Mouse (Mus musculus) layer of hippocampus, adult 9-11 months (tissue): Measurements from ENCODE around the gene Cspg5.

ENCODE experiments used
- DNase-seq: peaks from one replicate; pipeline ENCODE4 v3.0.0; 2022

The Cspg5 gene

GRCm38 (mm10) chr9:110255407-110256019 is 11.9 kb downstream of the Cspg5 start:
- DNase-seq: peak; percentile 36

- DNase-seq: no peak
These were observed 15.1 kb downstream of the Cspg5 start for GRCm38 (mm10) chr9:110258646-110259045.

DNA sequence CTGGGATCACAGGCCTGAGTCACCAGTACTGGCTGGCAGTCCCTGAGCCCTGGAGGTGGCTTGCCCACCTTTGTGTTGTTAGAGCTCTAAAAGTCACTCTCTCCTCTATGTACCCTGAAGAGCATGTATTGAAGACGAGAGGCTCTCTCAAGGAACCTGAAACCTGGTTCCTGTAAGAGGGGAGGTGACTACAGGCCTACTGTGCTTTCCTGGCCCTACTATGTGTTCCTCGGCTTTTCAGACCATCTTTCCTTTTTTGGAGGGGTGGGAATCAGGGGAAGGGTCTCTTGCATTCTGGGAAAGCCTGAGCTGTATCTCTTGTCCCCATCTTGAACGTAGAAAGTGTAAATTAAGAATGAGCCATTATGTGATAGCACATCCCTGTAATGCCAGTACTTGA is 15.5 kb downstream of the Cspg5 start:
- DNase-seq: no peak

- no peak for DNase-seq
These were observed 19.6 kb downstream of the Cspg5 start for GRCm38 (mm10) chr9:110263181-110263580.

DNA sequence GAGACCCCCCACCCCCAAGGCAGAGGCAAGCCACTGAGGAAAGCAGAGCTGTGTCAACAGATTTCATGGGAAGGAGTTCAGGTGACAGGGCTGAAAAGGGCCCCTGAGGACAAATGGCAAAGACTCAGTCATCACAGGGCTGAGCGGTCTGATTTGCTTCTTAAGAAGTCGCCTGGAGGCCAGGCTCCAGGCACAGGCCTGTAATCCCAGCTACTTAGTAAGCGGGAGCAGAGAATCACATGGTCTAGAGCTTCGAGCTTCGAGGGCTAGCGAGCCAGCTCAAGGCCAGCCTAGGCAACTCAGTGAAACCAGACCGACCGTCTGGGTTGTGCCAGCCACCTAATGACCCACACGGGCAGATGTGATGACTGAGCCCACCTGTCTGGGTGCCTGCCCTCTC is 21.4 kb downstream of the Cspg5 start:
- DNase-seq: no peak

DNA sequence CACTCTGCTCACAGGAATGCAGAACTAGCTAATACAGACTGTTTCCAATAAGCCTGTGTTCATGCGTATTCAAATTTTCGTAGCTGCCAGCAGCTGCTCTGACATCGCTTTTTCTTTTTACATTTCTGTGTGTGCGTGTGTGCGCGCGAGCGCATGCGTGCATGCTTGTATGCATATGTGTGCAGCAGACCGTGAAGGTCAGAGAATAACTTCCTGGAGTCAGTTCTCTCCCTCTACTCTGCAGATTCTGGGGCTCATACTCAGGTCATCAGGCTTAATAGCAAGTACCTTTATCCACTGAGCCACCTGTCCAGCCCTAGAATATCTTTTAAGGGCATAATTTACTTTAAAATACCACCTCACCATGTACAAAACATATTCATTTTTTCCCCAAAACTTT is 24.8 kb downstream of the Cspg5 start:
- DNase-seq: no peak

GRCm38 (mm10) chr9:110272330-110272729 is 28.7 kb downstream of the Cspg5 start:
- no peak for DNase-seq

DNA sequence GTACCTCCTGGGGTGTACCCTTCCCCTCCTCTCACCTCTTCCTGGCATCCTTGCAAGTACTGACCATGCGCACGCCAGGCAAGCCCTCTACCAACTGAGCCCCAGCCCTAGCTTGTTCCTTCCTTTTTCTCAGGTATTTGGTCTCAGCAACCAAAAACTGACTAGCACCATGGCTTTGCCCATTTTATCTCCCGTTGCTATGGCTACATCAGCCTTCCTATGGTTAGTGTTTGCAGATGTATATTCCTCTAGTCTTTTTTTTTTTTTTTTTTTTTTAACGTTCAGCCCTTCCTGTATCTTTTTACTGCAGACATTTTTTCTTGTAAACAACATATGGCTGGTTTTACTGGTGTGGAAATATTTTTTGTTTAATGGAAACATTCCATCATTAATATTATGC is 29.9 kb downstream of the Cspg5 start:
- DNase-seq: no peak

DNA sequence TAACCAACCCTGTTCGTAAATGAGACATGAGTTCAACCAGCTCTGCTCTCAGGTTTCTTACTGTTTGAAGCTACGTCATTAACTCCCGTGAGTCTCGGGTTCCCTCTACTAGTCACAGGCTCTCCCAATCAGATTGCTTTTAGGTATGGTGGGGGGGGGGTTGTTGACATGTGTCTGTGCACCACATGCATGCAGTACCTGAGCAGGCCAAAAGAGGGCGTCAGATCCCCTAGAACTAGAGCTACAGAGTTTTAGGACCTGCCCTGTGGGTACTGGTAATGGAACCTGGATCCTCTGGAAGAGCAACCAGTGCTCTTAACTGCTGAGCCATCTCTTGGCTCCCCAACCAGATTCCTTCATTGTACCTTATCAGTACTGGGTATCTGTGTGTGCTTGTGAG is 32.3 kb downstream of the Cspg5 start:
- no peak for DNase-seq

DNA sequence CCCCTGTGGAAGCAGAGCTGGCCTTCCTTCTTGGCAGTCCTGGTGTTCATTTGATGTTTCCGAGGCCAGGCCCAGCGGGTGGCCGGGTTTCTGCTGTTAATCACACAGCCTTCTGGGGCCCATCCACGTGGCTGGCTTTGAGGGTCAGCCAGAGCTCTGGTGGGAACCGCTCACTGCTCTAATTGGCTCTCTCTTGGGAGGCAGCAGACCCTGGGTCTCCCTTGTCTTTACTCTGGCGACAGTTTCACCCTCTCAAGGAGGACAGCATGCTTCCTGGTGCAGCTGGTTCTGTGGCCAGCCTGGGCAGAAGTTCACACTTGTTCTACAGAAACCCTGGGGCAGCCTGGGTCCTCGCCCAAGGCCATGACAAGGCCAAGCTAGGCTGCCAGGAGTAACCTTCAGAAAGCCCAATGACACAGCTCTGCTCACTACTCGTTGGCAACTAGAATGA is 33.9 kb downstream of the Cspg5 start:
- DNase-seq: peak; percentile 86

GRCm38 (mm10) chr9:110284075-110284697 is 40.6 kb downstream of the Cspg5 start:
- DNase-seq: no peak

DNA sequence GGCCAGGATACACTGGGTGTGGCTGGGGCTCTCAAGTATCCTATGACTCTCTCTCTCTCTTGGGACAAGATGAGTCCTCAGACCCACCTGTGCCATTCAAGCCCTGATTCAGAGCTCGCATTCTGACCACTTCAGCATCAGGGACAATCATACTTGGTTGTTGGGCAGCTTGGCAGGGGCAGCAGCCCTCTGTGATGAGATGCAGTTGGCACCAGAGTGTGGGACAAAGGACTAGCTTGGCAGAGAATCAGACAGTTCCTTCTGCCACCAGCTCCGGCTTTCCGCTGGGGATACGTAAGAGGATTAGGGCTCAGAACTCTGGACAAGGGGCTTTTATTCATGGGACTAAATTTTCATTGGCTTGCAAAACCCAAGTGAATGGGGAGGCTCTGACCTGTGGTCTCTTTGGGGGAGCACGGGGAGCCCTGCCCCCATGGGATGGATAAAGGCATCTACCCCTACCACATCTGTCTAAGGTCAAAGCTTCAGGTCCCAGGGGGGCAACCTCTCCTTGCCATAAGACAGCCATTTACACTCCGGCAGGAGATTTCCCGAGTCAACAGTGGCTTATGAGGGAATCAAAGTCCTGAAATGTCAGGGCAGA is 43.8 kb downstream of the Cspg5 start:
- DNase-seq: peak; percentile 81

DNA sequence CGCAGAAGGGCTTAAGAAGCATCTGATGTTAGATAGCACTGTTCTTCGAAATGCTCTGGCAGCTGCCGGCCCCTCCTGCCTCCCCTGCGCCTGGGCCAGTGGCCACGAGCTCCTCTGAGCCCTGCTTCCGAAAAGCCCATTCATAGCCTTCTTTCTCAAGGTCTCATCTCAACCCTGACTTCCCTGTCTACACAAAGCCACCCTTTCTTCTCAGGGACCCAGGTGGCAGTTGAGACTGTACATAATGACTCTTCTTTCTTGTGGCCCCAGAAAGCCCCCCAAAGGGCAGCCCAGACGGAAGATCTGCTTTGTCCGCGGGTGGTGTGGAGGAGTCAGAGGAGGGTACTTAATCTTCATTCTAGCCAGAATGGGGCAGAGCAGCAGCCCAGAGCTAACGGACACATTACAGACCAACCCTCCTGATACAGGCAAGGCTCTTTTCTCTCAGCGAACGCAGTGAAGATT is 49.7 kb downstream of the Cspg5 start:
- DNase-seq: peak; percentile 50

DNA sequence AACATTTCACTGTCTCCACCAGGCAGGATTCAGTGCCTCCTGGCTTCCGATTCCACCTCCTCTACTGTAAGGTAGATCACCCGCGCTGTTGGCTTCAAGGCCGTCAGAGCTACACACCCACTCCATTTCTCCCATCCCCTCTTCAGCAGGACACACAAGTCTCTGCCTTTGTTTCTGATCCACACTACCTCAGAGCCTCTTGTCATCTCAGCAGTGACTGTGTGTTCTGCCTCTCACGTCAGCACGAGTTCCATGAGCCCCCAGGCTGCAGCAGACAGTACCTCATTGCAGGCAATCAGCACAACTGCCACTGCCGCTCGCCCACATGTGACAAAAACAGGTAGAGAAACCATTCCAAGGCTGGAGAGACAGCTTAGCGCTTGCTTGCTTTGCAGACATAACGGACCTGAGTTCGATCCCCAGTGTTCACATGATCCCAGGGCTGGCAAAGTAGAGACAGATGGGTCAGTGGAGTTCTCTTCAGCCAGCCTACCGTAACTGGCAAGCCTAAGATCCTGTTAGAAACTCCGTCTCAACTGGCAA is 50.4 kb downstream of the Cspg5 start:
- DNase-seq: no peak

GRCm38 (mm10) chr9:110294786-110295185 is 51.2 kb downstream of the Cspg5 start:
- no peak for DNase-seq

GRCm38 (mm10) chr9:110296867-110297627 is 53.5 kb downstream of the Cspg5 start:
- peak; percentile 75 for DNase-seq

- no peak for DNase-seq
These were observed 60.9 kb downstream of the Cspg5 start for GRCm38 (mm10) chr9:110304516-110304915.

GRCm38 (mm10) chr9:110304969-110305651 is 61.5 kb downstream of the Cspg5 start, which contains the start of gene Elp6:
Elp6 (plus strand) TSS chr9:110305173.
- DNase-seq: peak; percentile 94

- DNase-seq: no peak
These were observed 62.8 kb downstream of the Cspg5 start for GRCm38 (mm10) chr9:110306371-110306770.
